Mouse (Mus musculus) ES-E14 (cell line): Measurements from ENCODE around the gene Gm10722. TPM values are rescaled to one million over a fixed set of nuclear protein-coding genes. Genes with fewer than 3 reads are reported as not detected.
"Not testable (repeated sequence)": the region's sequence is repeated elsewhere in the genome, so short reads cannot be mapped to it uniquely, and the experiment has no call there.

Experiments used
- DNase-seq: peaks from one replicate; pipeline ENCODE4 v3.0.0-alpha.2; 2013; ENCODE audit warnings: low read depth, low spot score
- H3K27ac ChIP-seq: 2 replicates; pipeline ENCODE4 v1.5.1; 2012; ENCODE audit warnings: low read depth, mild to moderate bottlenecking, low read length, moderate library complexity, mixed read lengths; ENCODE audit not compliant: poor library complexity, insufficient read depth, severe bottlenecking
- H3K36me3 ChIP-seq: 2 replicates; pipeline ENCODE4 v1.6.1; 2012; ENCODE audit warnings: mild to moderate bottlenecking, low read length, moderate library complexity, mixed read lengths; ENCODE audit not compliant: control insufficient read depth, poor library complexity, insufficient read depth, severe bottlenecking
- H3K4me1 ChIP-seq, 2 experiments: fragments of 150-350 bp in 1 of 2; sonication (generic) in 1 of 2; 2 replicates each; pipeline ENCODE4 v1.6.1; 2012; ENCODE audit warnings: low read length in 2 of 2, mild to moderate bottlenecking in 1 of 2, mixed read lengths in 1 of 2; ENCODE audit not compliant: control insufficient read depth in 2 of 2, insufficient read depth in 2 of 2, poor library complexity in 1 of 2
- H3K4me3 ChIP-seq, 2 experiments: fragments of 150-350 bp in 1 of 2; sonication (generic) in 1 of 2; 2 replicates each; pipeline ENCODE4 v1.5.1; 2012; ENCODE audit warnings: low read length in 2 of 2, low read depth in 1 of 2, mild to moderate bottlenecking in 1 of 2, mixed read lengths in 1 of 2; ENCODE audit not compliant: insufficient read depth in 1 of 2, poor library complexity in 1 of 2, severe bottlenecking in 1 of 2
- H3K9ac ChIP-seq: 2 replicates; pipeline ENCODE4 v1.6.1; 2012; ENCODE audit warnings: low read depth, mild to moderate bottlenecking, low read length, mixed read lengths; ENCODE audit not compliant: poor library complexity, insufficient read depth, severe bottlenecking
- H3K9me3 ChIP-seq: fragments of 150-350 bp; sonication (generic); 2 replicates; pipeline ENCODE4 v1.6.1; 2012; ENCODE audit warnings: low read depth, mild to moderate bottlenecking, low read length; ENCODE audit not compliant: control insufficient read depth, insufficient read depth
- in situ Hi-C, 2 experiments: fragments of 600-800 bp; cut with MboI; formaldehyde crosslinking; loops; one replicate each; pipeline ENCODE4 v1.15.1; 2025; ENCODE audit warnings: low sequenced_read_pairs in 2 of 2, inconsistent platforms in 1 of 2; ENCODE audit not compliant: unreplicated experiment in 2 of 2
- total RNA-seq: library from RNA; depleted of rRNA; stranded (reverse); fragments of 300-350 nt; gene quantifications from 2 replicates; pipeline ENCODE4 v1.2.3, GENCODE M21; 2012; rRNA removed

Gm10722 gene
- total RNA-seq, 1 experiment = not detected

- H3K9me3 ChIP-seq, H3K4me3 ChIP-seq, in situ Hi-C loops, H3K36me3 ChIP-seq, H3K9ac ChIP-seq, H3K4me1 ChIP-seq, H3K27ac ChIP-seq, DNase-seq: not testable (repeated sequence)
Measured at GRCm38 (mm10) chr9:3029276-3030000, 28.7 kb downstream of the Gm10722 start.

GRCm38 (mm10) chr9:3030677-3031318 is 30.1 kb downstream of the Gm10722 start:
- in situ Hi-C loops, H3K27ac ChIP-seq, H3K4me1 ChIP-seq, H3K4me3 ChIP-seq, H3K36me3 ChIP-seq, H3K9me3 ChIP-seq, H3K9ac ChIP-seq, DNase-seq: not testable (repeated sequence)

DNA sequence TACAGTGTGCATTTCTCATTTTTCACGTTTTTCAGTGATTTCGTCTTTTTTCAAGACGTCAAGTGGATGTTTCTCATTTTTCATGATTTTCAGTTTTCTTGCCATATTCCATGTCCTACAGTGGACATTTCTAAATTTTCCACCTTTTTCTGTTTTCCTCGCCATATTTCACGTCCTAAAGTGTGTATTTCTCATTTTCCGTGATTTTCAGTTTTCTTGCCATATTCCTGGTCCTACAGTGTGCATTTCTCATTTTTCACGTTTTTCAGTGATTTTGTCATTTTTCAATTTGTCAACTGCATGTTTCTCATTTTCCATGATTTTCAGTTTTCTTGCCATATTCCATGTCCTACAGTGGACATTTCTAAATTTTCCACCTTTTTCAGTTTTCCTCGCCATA is 33.6 kb downstream of the Gm10722 start, which contains the start of gene Gm17535:
Gm17535 (plus strand) TSS at position 301 of the 400 bp plus-strand sequence.
- DNase-seq, H3K9me3 ChIP-seq, H3K36me3 ChIP-seq, H3K27ac ChIP-seq, in situ Hi-C loops, H3K9ac ChIP-seq, H3K4me3 ChIP-seq, H3K4me1 ChIP-seq: not testable (repeated sequence)

- H3K27ac ChIP-seq, DNase-seq, in situ Hi-C loops, H3K4me3 ChIP-seq, H3K9me3 ChIP-seq, H3K4me1 ChIP-seq, H3K36me3 ChIP-seq, H3K9ac ChIP-seq: not testable (repeated sequence)
Measured at GRCm38 (mm10) chr9:3036577-3036976, 35.9 kb downstream of the Gm10722 start, which contains the start of gene Gm10715. Gene Gm10715 (plus strand): TSS chr9:3036877.

GRCm38 (mm10) chr9:3038161-3038560 is 37.4 kb downstream of the Gm10722 start:
- H3K4me1 ChIP-seq, DNase-seq, H3K36me3 ChIP-seq, H3K4me3 ChIP-seq, H3K27ac ChIP-seq, H3K9me3 ChIP-seq, in situ Hi-C loops, H3K9ac ChIP-seq: not testable (repeated sequence)

Other genes starting within 250 kb of the Gm10722 start
- 0.40 TPM in 1 of 2 replicates, not detected in the other for gene Gm11168, start 2.4 kb downstream of the Gm10722 start, total RNA-seq
- gene Gm10721, start 12.2 kb downstream of the Gm10722 start, total RNA-seq = 0.76 TPM in 1 of 2 replicates, not detected in the other
- gene Gm10720, start 14.7 kb downstream of the Gm10722 start, total RNA-seq = 0.85 TPM in 1 of 2 replicates, not detected in the other
- 3.4 and 7.4 TPM in 2 replicates for gene Gm10719, start 16.5 kb downstream of the Gm10722 start, total RNA-seq
- gene Gm10718, start 22.6 kb downstream of the Gm10722 start, total RNA-seq = 3.5 and 9.1 TPM in 2 replicates
- not detected in 2 replicates for gene Gm10717, start 24.5 kb downstream of the Gm10722 start, total RNA-seq
- gene Gm17535, start 33.7 kb downstream of the Gm10722 start, total RNA-seq = not detected in 2 replicates
- not detected in 2 replicates for gene Gm10715, start 36.0 kb downstream of the Gm10722 start, total RNA-seq